Mouse (Mus musculus): ENCODE results near the gene Cacna1c.

Cacna1c gene

GRCm38 (mm10) chr6:119058461-119058860 lies 137.8 kb downstream of the Cacna1c start:
- no peak for DNase-seq (ENCODE audit: low spot score in 2 of 2)

- no peak for DNase-seq (ENCODE audit: low spot score in 2 of 2)
Observed at GRCm38 (mm10) chr6:119057076-119057479, 139.1 kb downstream of the Cacna1c start.

DNA sequence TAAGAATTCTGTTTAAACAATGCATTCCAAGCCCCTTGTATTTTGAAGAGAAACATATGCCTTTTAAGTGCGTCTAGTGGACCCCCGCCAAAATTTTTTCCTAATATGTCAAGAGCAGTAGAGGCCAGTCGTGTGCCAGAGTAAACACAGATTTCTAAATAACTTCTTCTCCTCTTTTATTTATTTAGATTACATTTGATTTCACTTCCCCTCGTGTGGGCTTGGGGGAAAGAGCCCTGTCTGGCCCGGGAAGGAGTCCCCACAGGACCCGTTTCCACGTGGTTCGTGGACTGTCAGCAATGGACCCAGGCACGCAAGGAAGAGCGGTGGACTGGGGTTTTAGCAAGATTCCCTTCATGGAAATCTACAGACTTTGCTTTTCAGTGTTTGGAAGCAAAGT lies 143.4 kb downstream of the Cacna1c start:
- no peak for DNase-seq (ENCODE audit: low spot score in 2 of 2)

- no peak for DNase-seq (ENCODE audit: low spot score in 2 of 2)
Observed at GRCm38 (mm10) chr6:119052366-119052765, 143.9 kb downstream of the Cacna1c start.

- DNase-seq (ENCODE audit: low spot score in 2 of 2): no peak
Observed at GRCm38 (mm10) chr6:119051721-119052120, 144.5 kb downstream of the Cacna1c start.

- no peak for DNase-seq (ENCODE audit: low spot score in 2 of 2)
Observed at GRCm38 (mm10) chr6:119047340-119047739, 148.9 kb downstream of the Cacna1c start.

DNA sequence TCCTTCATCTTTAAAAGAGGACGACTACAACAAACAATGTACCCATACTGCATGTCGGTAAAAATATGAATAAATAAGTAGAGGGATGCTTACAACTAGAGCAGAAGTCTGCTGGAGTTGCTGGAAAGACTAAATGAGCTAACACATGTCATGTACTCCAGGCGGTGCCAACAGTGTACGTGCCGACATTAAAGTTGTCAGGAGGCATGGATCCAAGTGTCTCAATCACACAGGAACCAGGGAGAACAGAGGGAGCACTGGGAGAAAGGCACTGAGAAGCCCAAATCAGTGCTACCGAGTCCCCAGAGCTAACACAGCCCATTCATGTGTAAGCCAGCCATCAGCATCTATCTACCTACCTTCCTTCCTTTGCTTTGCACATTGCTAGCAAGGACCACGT lies 150.7 kb downstream of the Cacna1c start:
- DNase-seq (ENCODE audit: low spot score in 2 of 2): no peak

GRCm38 (mm10) chr6:119044148-119044547 lies 152.1 kb downstream of the Cacna1c start:
- no peak for DNase-seq (ENCODE audit: low spot score in 2 of 2)

DNA sequence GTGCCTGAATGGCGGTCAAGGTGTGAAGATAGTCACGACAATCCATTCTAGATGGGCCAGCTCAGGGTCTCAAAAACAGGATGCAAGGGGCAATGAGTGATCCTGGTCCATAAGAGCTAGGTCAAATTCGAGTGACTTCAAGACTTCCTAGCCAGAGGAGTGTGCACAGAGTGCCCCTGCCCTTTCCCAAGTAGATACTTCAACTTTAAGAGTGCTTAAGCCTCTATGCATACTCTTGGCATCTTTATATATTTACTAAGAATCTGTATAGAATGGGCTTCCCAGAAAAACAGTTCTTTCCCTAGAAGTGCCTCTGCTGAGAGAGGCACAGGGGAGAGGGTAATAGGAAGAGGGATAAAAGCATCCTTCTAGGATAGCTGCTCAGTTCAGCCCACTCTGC lies 153.4 kb downstream of the Cacna1c start:
- no peak for DNase-seq (ENCODE audit: low spot score in 2 of 2)

- no peak for DNase-seq (ENCODE audit: low spot score in 2 of 2)
Observed at GRCm38 (mm10) chr6:119040961-119041360, 155.3 kb downstream of the Cacna1c start.

GRCm38 (mm10) chr6:119039815-119040214 lies 156.4 kb downstream of the Cacna1c start:
- no peak for DNase-seq (ENCODE audit: low spot score in 2 of 2)

GRCm38 (mm10) chr6:119039293-119039692 lies 156.9 kb downstream of the Cacna1c start:
- DNase-seq (ENCODE audit: low spot score in 2 of 2): no peak

DNA sequence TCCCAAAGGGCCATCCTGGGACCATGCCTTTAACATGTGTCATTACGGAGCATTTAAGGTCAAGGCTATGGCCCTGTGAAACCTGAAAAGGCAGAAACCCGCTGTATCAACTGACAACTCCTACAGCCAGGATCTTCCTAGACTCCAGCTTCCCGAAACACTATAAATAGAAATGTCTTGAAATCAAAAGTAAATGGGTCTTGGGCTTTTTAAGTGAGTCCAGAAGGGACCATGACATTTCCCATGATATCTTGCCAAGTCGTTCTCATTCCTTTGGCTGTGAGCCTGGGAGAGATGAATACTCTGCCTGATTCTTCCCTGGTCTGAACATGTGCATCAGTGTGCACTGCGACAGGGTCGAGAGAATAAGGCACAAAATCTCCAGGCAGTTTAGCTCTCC lies 158.4 kb downstream of the Cacna1c start:
- DNase-seq (ENCODE audit: low spot score in 2 of 2): no peak

- no peak for DNase-seq (ENCODE audit: low spot score in 2 of 2)
Observed at GRCm38 (mm10) chr6:119037047-119037446, 159.2 kb downstream of the Cacna1c start.

GRCm38 (mm10) chr6:119035361-119035760 lies 160.9 kb downstream of the Cacna1c start:
- no peak for DNase-seq (ENCODE audit: low spot score in 2 of 2)

GRCm38 (mm10) chr6:119034947-119035346 lies 161.3 kb downstream of the Cacna1c start:
- DNase-seq (ENCODE audit: low spot score in 2 of 2): no peak

- DNase-seq (ENCODE audit: low spot score in 2 of 2): no peak
Observed at GRCm38 (mm10) chr6:119027880-119028279, 168.3 kb downstream of the Cacna1c start.

DNA sequence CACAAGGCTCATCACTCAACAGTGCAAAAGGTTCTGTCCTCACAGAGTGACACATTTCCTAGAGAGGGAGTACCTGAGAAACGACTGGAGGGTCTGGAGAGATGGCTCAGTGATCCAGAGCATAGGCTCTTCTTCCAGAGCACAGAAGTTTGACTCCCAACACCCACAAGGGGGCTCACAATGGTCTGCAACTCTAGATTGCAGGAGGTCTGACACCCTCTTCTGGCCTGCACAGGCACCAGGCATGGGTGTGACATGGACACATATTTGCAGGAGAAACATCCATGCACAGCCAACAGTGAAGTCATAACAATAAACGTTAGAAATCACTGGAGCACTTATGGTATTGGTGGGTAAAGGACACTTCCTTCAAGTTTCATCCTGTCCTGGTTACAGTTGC lies 173.4 kb downstream of the Cacna1c start:
- DNase-seq (ENCODE audit: low spot score in 2 of 2): no peak

GRCm38 (mm10) chr6:119021226-119021625 lies 175.0 kb downstream of the Cacna1c start:
- no peak for DNase-seq (ENCODE audit: low spot score in 2 of 2)

DNA sequence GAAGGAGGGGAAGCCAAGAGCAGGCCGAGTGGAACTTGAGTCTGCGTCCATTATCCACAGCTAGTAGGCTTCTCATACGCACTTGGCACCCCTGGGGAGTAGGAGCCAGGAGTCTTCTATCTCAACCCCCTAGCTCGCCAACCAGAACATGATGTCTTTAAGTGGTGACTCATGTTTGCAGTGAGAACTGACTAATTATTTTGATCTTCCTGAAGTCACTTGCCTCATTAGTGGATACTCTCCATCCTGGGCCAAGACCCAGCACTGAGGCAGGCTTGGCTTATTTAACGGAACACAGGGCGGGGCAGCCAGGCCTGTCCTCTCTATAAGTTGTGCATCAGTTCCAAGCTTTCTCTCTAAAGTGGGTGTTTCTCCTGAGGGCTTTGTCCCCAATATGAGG lies 177.3 kb downstream of the Cacna1c start:
- no peak for DNase-seq (ENCODE audit: low spot score in 2 of 2)

- DNase-seq (ENCODE audit: low spot score in 2 of 2): no peak
Observed at GRCm38 (mm10) chr6:119018256-119018655, 178.0 kb downstream of the Cacna1c start.

GRCm38 (mm10) chr6:119017498-119017897 lies 178.7 kb downstream of the Cacna1c start:
- DNase-seq (ENCODE audit: low spot score in 2 of 2): no peak

DNA sequence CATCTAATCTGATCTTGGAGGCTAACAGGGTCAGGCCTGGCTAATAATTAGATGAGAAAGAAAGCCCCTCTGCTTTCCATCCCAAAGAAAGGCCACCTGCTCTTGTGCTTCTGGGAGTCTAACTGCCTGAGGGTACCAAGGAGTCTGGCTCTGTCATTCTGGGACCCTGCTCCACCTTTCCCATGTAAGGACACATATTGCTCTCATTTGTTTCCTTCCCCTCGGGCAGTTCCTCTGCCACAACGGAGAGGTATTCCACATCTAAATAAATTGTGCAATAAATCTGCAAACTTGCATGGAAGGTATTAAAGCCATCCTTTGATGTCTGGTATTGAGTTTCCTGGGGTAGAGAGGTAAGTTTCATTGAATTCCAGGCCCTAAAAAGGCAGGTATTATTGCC lies 180.9 kb downstream of the Cacna1c start:
- no peak for DNase-seq (ENCODE audit: low spot score in 2 of 2)

DNA sequence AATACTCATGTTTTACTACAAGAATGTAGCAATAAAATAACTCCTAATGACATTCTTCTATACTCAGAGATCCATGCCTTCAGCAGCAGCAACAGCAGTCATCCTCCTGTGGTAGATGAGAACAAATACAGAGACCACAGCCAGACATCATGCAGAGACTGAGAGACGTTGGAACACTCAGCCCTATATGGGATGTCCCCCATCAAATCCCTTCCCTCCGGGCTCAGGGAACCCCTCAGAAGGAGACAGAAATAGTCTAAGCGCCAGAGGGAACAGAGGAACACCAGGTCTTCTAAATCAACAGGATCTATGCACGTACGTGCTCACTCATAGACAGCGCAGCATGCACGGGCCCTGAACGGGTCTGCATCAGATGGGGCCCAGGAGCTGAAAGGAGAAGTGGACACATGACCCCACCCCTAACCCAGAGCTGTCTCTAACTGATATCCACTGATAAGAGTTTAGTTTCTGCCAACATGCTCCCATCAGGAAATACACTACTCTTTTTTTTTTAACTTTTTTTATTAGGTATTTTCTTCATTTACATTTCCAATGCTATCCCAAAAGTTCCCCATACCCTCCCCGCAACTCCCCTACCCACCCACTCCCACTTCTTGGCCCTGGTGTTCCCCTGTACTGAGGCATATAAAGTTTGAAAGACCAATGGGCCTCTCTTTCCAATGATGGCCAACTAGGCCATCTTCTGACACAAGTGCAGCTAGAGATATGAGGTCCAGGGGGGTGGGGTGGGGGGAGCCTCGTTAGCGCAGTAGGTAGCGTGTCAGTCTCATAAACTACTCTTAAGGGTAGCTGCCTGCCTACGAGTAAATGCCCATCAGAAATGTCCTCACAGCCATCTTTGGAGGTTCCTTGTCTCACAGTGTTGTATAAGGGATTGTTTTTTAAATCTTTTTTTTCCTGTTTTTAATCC lies 182.8 kb downstream of the Cacna1c start:
- DNase-seq (ENCODE audit: low spot score in 2 of 2): no peak

Measured in spleen, postnatal 14 days (tissue).